Mouse (Mus musculus) bone marrow macrophage, adult 2 months (primary cell): ENCODE results near the gene Ncbp3.

Experiments used
- CTCF ChIP-seq: IDR thresholded peaks from 2 replicates; pipeline ENCODE4 v1.5.1; 2012; ENCODE audit warnings: low read depth, mild to moderate bottlenecking, low read length, moderate library complexity
- POLR2A ChIP-seq: IDR thresholded peaks from 2 replicates; pipeline ENCODE4 v1.6.1; 2012; ENCODE audit warnings: mild to moderate bottlenecking, low read depth, low read length, borderline replicate concordance

- TF ChIP-seq CTCF (no peak), POLR2A (no peak)
Observed at GRCm38 (mm10) chr11:73108898-73109625, 61.5 kb downstream of the Ncbp3 start.
